Mouse (Mus musculus): Measurements from ENCODE around the gene Papolg. TPM values are rescaled to one million over a fixed set of nuclear protein-coding genes. Genes with fewer than 3 reads are reported as not detected.
"Not testable (repeated sequence)": the region's sequence is repeated elsewhere in the genome, so short reads cannot be mapped to it uniquely, and the experiment has no call there.

The Papolg gene
- 51.8 and 70.9 TPM in 2 replicates for total RNA-seq (2017)

DNA sequence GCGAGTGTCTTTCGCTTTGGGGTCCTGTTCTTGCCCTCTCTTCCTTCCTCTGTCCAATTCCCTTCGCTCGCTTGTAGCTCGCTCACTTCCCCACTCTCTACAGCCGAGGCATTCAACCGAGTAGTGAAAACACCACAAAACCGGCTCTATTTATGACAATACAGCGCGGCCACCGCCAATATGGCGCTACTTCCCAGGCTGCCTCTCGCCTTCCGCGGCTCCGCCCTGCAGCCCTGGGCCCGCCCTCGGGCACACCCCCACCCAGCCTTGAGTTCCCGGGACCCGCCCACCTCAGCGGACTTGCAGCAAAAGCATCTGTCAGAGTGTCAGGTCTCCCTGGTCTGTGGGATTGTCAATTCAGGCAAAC is at the start of gene Papolg:
Gene Papolg, minus strand, starts transcription at position 194 of the 367 bp plus-strand sequence.
- peak; percentile 98 for ATAC-seq (ENCODE audit: extremely low read depth, insufficient number of reproducible peaks, low FRiP score, poor library complexity, severe bottlenecking)

DNA sequence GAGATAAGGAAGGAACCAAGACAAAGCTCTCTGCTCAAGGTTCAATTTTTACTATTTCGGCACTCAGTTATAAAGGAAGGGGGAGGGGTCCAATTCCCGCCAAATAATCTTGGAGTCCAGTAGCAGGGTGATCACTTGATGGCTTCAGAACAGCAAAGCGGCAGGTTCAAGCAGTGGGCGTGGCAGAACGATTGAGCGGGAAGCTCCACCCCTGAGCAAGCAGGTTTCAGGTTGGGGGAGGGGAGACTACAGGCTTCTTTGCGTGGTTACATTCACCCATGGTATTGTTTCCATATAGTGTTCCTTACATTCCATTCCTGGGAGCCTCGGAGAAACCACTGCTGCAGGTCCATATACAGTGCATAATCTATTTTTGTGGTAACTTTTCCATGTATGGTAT is 33.1 kb upstream of the Papolg start:
- not testable (repeated sequence) for ATAC-seq (ENCODE audit: extremely low read depth, insufficient number of reproducible peaks, low FRiP score, poor library complexity, severe bottlenecking)

DNA sequence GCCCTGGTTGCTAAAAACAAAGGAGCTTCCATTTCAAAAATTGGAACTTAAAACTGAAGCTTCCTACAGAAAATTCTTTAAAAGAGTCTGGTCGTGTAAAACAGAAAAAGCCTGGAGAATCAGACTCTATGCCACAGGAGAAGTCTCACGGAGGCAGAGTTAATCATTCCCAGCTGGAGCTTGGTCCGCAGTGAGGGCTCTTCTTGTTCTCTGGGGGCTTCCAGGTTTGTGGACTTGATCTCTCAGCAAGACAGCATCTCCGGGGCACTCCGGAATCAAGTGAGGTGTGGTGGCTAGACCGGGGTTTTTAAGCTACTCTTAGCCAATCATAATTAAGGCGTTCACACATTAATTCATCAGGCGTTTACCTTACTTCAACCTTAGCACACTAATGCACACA is 32.6 kb upstream of the Papolg start:
- no peak for ATAC-seq (ENCODE audit: extremely low read depth, insufficient number of reproducible peaks, low FRiP score, poor library complexity, severe bottlenecking)

DNA sequence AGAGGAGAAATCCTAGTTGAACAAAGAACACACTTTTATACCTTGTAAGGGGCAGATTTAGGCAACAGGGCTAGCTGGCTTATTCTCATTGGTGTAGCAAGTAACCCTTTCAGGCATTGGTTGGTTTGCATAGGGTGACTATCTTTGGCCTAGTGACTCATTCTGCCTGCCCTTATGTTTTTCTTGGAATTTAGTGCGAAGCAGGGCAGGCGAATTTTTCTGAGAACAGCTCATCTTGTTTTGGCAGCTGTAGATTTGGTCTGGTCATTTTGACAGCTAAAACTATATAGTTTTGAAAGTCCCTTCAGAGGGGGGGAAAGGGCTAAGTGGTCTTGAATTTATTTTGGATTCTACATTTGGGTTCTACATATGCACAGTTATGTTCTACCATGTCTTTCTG is 18.8 kb upstream of the Papolg start:
- ATAC-seq (ENCODE audit: extremely low read depth, insufficient number of reproducible peaks, low FRiP score, poor library complexity, severe bottlenecking) = not testable (repeated sequence)

DNA sequence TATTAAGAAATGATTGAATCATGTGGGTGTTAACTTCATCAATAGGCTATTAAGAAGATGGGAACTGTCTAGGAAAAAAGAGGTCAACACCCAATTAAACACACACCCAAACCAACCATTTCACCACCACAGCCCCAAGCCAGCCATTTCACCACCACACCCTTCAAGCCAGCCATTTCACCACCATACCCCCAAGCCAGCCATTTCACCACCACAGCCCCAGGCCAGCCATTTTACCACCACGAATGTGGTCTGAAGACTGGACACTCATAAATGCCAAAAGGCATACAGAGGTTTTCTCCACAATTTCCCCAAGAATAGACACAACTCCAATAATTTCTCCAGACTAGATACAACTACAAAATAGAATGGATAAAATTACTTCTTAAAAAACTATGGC is 8.9 kb upstream of the Papolg start:
- no peak for ATAC-seq (ENCODE audit: extremely low read depth, insufficient number of reproducible peaks, low FRiP score, poor library complexity, severe bottlenecking)

DNA sequence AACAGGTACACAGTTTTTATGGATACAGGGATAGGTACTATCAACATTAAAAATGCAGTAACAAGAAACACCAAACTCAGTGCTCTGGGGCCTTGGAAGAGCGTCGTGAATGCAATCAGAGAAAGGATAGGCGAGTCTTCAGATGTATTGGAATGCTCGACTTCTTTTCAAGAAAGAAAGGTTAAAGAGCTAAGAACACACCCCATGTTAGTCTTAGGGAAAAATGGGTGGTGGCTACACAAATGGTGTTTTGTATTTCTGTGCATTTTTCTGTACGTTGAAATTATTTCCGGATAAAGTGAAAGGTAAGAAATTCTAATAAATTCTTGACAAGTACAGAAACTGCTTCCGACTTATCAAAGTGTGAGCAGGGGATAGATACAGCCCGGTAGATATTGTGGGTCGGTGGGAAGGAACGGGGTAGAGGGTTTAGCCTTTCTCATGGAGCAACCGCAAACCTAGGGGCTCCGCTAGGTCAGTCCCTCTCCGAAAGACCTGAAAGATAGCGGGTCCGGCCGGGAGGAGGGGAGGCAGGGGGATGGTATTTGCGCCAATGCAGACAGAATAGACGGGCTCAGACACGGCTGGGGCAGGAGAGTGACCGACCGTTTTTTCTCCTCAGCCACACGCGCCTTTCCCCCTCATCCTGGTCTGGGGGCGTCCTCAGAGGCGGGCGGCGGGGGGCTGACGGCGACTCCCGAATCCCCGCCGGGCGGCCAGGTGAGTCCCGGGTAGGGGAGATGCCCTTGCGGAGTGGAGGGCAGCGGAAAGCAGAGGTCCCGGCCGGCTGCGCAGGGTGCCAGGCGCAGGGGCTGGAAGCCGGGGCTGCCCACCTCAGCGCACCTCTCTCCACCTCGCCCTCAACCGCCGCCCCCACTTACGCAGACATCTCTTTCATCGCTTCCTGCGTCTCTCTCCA is 653 bp downstream of the Papolg start:
- ATAC-seq (ENCODE audit: extremely low read depth, insufficient number of reproducible peaks, low FRiP score, poor library complexity, severe bottlenecking) = peak; percentile 1; the same call in 1 of the 2 replicates

DNA sequence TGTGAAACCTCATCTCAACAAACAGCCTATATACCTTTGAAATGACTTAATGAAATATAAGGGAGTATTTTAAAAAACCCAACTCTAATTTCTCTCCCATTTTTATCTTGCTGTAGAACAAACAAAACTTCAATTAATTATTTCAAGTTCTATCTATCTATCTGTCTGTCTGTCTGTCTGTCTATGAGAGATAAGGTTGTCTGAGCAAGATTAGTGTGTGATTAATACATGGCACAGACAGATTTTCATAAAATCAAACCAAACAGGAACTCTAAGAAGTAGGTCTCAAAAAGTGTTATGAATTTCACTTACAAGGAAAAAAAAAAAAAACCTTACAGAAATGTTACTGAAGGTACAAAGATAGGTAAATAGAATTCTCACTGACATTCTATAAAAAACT is 1.5 kb downstream of the Papolg start:
- ATAC-seq (ENCODE audit: extremely low read depth, insufficient number of reproducible peaks, low FRiP score, poor library complexity, severe bottlenecking) = no peak

DNA sequence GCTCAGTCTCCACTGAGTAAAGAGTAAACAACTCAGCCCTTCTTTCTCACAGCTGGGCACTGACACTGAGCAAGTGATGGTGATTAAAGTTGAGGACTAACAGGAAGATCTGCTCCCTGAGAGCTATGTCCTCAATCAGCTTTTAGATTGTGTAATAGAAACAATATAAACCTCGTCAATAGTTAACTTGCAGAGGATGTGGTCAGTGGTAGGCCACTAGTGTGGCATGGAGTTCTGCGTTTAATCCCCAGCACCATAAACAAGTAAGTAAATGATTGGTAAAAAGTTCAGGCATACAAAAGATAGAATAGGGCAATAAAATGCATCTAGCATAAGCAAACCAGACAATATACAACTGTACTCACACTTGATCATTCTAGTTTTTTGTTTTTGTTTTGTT is 30.7 kb downstream of the Papolg start:
- ATAC-seq (ENCODE audit: extremely low read depth, insufficient number of reproducible peaks, low FRiP score, poor library complexity, severe bottlenecking) = no peak

DNA sequence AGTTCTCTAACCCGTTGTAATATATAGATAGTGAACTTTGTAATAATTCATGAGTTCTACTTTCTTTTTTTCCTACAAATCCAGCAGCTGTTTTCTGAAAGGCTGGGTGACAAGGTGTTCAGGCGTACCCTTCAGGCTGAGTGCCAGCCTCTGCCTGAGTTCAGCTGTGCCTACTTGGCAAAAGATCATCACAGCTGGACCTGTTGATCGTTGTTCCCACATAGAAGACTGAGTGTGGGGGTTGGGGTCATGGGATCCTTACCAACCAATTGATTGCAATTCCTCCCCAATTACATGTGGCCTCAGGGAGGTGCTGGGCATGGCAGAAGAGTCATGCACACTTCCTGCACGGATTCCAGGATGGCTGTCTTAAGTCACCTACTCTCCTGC is 38.3 kb downstream of the Papolg start:
- no peak for ATAC-seq (ENCODE audit: extremely low read depth, insufficient number of reproducible peaks, low FRiP score, poor library complexity, severe bottlenecking)

DNA sequence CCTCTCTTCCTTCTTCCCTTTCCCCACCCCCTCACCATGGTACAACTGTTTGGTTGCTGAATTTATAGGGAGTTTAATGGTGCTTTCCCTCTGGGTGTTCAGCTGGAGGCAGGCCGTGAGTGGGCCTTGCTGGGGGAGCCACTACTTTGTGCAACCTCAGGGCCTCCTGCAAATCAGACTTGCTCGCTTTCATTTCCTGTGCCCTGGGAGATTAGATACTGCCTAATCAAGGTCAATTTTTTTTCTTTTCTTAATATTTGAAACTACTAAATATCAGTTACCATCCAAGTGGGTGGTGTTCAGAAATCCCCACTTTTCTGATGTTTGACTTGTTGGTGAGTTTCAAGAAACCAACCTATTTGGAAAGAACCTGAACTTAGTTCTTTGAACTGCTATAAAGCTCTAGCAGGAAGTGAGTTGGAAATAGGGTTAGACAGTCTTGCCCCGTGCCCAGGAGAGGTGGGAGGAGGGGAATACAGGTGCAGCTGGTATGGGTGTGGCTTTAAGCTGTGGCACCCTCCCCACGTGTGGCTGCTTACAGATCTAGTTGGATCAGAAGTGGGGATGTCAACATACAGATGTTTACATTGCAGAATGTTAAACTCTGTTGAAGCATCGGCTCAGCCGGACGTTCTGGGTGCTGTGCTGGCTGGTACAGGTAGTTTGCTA is 38.9 kb downstream of the Papolg start:
- no peak for ATAC-seq (ENCODE audit: extremely low read depth, insufficient number of reproducible peaks, low FRiP score, poor library complexity, severe bottlenecking)

DNA sequence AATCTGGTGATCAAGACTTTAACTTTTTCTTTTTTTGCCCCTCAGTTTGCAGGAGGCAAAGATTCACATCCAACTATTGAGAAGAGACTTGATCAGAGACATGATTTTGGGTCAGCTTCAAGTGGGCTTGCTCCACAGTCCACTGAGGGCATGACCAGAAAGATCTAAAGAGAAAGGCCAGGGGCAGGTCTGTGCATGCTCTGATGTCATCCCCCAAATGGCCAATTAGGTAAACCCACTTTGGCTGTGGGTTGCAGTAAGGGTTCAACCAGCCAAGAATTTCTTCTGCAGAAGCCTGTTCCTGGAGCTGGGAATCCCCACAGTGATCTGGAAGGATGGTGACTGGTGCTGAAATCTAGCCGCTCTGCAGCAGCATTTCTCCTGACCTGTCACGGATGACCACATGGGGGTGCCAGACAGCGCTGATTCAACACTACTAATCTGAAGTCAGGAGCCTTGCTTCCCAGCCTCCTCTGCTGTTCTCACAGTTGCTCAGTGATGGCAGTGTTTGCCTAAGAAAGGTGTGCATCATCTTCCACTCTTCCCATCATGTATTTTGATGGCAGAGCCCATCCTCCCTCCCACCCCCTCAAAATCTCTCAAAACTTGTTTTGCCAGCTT is 39.8 kb downstream of the Papolg start:
- peak; percentile 85; the same call in 1 of the 2 replicates for ATAC-seq (ENCODE audit: extremely low read depth, insufficient number of reproducible peaks, low FRiP score, poor library complexity, severe bottlenecking)

DNA sequence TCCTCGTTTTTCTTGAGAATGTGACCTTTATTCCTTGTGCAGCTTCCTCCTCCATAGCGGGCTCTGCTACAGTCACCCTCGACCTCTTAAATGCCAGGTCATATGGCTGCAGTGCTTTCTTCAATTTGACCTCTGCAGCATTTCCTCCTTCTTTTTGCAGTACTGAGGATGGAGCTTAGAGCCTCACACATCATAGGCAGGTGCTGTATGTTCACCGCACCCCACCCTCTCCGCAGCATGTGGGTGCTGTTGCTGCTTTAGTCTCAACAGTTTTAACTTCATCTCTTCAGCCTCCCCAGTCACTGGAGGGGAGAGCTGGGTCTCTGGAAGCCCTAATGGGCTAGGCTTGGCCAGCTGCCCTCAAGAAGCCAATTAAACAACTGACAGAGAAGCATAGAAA is 41.7 kb downstream of the Papolg start:
- no peak for ATAC-seq (ENCODE audit: extremely low read depth, insufficient number of reproducible peaks, low FRiP score, poor library complexity, severe bottlenecking)

DNA sequence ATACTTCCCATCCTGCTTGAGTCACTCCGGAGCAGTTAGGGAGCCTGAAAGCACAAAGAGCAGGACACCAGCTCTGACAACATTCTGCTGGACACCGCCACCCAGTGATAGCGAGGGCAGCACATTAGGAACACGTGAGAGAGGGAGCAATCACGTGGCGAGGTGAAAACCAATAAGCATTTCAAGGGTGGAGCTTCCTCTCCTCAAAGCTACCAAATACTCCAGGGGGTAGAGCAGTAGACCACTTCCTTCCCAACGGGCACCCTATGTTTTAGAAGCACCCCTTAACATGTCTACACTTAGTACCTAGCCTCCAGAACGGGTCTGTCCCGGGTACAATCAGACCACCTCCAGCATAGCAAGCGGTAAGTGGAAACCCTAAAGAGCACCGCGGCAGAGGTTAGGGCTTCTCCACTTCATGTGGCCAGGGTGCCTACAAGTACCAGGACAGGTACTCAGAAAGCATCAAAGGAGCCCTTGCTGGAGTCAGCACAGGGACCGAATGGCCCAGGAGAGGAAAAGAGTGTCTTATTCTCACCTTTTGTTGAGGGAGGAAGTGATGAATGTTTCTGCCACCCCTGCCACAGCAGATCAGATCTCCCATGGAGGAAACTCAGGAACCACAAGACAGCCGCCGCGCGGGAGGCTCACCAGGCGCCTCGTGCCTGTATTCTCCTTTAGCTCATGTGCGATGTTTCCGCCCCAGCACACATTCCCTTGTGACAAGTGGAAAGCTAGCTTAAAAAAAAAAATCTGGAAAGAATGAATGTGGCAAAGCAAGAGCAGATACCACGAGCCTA is 48.8 kb downstream of the Papolg start:
- peak; percentile 79 for ATAC-seq (ENCODE audit: extremely low read depth, insufficient number of reproducible peaks, low FRiP score, poor library complexity, severe bottlenecking)

DNA sequence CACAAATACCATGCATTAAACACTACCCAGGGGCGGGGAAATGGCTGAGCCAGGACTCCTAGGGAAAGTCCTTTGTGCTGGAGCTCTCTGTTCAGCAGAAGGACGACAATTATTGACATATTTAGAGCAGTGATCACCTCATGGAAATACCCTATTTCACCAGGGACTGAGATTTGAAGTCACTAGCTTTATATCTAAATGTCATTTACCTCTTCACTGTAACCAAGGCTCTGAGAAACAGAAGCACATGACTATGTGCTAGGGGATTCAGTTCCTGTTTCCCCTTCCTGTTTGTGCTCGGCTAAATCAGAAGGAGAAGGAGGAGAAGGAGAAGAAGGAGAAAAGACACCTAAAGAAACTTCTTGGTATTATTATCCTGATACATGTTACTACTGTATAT is 71.8 kb downstream of the Papolg start:
- peak; percentile 57; the same call in 1 of the 2 replicates for ATAC-seq (ENCODE audit: extremely low read depth, insufficient number of reproducible peaks, low FRiP score, poor library complexity, severe bottlenecking)

DNA sequence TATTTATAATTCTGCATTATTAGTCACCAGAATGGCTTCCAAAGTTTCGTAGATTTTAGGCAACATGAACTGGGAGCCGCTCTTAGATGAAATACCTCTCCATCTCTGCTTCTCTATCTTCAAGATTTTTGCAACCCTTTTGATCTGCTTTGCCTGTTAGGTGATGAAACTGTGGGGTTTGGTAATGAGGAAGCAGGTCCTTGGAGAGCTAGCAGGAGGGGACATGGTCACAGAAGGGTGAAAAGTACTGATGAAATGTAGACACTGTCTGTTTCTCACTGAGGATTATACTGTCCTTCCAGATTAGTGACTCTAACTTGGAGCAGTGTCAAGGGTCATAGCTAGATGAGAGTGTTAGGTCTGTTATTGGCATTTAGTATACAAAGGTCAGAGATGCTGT is 73.4 kb downstream of the Papolg start:
- ATAC-seq (ENCODE audit: extremely low read depth, insufficient number of reproducible peaks, low FRiP score, poor library complexity, severe bottlenecking) = peak; percentile 49; the same call in 1 of the 2 replicates

DNA sequence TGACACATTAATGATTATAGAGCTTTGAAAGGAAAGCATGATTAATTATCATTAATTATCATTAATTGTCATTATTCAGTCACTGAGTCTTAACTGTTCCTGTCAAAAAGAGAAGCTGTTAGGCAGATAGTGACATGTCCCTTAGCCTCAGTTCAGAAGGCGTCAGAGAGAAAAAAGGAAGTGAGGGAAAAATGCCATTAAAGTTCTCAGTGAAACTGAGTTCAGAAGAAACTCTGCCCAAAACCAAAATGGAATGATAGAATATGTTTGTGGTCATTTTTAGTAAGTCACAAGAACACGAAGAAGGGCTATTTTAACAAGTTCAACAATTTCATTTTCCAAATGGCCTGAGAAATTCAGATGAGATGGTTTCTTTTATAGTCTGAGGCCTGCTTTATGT is 74.1 kb downstream of the Papolg start:
- no peak for ATAC-seq (ENCODE audit: extremely low read depth, insufficient number of reproducible peaks, low FRiP score, poor library complexity, severe bottlenecking)

DNA sequence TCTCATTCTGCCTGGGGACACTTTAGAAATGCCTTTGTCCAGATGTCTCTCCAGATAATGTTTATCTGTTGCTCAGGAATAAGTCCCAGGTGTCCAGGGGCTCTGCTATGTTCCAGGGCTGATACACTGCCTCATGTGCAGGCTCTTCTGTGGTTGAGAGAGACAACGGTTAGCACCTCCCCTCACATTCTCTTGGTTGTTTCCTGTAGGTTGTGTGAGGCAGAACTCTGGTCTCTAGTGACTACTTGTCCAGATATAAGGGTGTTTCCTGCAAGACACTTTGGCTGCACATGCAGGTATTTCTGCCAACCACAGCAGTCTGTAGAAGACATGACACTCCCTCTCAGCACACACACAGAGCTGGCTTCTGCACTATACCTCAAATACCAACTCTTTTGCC is 76.3 kb downstream of the Papolg start:
- ATAC-seq (ENCODE audit: extremely low read depth, insufficient number of reproducible peaks, low FRiP score, poor library complexity, severe bottlenecking) = peak; percentile 53
